Mouse (Mus musculus) R1 (cell line): ENCODE measurements around the gene Prkg1.
"Not testable (repeated sequence)": the region's sequence is repeated elsewhere in the genome, so short reads cannot be mapped to it uniquely, and the experiment has no call there.

Experiments used
- DNase-seq: peaks from one replicate; pipeline ENCODE4 v3.0.0-alpha.2; 2018; ENCODE audit warnings: low read depth, low spot score

Prkg1 gene

DNA sequence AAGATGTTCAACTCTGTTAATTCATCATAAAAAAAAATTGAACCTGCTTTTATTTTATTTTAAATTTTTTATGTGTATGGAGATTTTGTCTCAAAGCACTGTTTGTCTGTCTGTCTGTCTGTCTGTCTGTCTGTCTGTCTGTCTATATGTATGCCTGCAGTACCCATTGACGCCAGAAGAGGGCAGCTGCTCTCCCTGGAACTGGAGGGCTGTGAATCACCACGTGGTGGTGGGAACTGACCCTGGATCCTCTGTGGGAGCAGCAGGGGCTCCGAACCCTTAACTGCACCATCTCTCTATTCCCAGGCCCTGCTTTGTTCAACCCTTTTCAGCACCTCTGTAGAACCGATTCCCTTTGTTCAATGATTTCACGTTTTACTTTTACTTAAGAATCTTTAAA lies 338.7 kb downstream of the Prkg1 start:
- peak; percentile 68 for DNase-seq

DNA sequence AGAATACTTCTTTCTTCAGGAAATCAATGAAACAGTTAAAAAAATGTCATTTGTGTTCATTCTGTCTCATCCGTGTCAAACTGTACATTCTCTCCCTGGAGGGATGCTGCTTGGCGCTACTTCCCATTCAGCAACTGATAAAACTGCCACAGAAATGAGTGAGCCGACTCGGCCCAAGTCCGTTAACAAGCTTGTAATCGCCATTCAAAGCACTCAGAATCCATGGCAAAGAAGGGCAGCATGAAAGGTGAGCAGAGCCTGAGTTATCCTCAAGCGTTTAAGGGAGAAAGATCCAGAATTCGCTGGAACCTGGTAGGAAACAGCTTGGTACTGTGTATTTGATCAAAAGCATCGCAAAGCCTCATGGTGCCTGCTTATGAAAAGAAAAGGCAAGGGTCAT lies 339.6 kb downstream of the Prkg1 start:
- DNase-seq, result no peak

DNA sequence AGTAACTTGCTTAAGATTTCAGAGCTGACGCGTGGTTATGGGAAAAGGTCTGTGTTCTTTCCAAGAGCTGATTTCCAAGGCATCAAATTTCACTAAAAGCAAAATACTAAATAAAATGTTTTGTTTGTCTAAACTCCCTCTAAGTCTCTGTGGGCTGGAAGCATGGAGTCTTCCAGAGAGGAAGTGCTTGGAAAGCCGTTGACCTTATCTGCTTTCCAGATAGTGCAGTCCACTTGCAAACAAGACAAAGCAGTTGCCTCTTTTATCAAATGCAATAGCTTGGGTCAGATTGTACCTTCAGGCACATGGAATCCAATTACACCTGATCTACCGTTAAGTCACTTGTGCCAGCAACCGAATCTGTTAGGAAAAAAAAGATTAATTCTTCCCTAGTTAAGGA lies 340.5 kb downstream of the Prkg1 start:
- DNase-seq, result no peak

DNA sequence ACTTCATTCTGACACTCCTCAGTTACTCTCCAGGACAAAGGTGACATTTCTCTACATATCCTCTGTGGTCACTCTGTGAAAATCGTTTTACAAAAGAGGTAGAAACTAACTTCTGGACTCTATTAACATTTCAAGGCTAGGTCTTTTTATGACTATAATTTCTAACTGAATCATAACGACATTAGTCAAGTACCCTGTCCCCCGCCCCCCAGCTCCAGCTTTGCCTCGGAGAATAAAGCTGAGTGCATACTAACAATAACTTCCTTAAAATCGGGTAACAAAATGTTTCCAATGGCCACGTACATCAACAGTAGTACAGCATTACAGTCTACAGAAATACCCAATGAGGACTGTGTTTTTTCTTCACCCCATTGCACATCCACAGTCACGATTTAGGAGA lies 351.3 kb downstream of the Prkg1 start:
- DNase-seq, result no peak

DNA sequence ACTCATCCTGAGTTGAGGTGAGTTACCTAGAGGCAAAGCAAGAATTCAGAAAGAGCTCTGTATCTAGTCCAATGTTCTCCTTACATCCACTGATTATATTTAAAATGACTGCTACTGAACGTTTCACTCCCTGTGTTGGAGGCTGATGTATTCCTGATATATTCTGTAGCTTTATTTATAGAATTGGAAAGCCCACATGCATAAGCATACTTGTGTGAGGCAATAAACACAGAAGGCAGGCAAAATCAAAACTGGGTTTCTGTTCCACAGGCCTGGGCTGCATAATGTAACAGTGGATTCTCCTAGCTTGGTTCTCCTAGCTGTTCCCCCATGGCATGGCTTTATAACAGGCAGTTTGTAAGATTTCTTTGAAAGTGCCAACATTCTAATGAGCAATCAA lies 368.7 kb downstream of the Prkg1 start:
- no peak for DNase-seq

DNA sequence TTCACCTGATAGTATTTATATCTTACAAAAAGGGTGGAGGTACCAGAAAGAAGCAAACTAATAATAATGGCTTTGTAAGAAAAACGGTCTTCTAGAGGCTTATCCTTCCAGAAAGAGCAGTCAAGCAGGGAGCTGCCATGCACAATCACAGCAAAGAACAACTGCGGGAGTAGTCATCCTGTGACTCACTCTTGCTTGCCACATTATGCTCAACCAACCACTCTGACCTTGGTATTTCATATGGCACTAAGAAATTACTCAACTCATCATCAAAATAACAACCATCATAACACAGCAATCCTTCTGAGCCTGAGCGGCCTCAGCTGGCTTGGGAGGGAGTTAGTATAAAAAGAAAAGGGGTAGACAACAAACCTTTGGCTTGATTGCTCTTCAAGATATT lies 379.5 kb downstream of the Prkg1 start:
- no peak for DNase-seq

DNA sequence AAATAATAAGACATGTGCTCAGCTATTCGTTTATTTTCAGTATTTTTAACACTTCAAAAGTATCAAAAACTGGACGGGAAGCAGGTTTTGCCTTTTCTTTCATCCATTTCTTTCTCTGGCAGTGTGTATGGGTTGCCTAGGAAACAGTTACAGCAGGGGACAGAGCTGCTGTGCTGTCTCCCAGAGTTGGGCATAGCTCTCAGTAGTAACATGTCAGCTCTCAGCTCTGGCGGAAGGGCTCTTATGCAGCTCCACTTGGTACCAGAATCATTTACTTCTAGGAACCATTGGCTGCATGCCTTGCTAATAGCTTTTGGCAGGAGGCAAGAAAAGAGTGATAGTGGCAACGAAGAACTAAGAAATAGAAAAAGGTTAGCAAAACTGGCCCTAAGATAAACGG lies 381.0 kb downstream of the Prkg1 start:
- DNase-seq, result no peak

DNA sequence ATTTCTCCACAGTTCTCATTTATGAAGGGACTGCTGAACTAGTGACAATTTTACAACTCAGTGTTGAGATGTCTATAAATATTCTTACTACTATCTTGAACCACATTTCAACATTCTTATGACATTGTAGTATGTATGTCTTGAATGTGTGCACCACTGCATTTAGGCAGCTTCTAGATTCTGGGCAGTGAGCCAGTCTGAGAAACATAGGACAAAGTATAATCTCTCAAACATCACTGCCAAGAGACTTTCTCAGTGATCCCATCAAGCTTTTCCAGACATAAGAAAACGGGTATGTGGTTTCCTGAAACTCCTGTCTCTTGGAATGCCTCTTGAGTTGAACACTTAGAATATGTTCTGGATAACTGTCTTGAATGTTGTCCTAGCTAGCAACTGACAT lies 394.7 kb downstream of the Prkg1 start:
- DNase-seq, result no peak

DNA sequence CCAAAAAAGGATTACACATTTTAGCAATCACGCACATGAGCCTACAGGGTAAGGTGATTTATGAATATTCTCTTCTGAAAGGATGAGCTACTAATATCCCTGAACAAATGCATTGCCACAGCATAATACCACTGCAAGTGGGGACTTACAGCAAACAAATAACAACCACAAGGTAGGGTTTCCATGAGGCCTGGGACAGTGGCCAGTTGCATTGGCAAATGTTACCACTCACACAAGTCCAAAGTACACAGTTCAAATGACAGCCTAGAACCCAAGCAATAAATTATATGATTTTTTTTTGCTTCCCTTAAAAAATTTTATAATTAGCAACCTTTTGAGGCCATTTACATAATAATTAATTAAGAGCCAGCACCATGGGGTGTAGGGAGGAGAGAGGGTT lies 395.7 kb downstream of the Prkg1 start:
- no peak for DNase-seq

DNA sequence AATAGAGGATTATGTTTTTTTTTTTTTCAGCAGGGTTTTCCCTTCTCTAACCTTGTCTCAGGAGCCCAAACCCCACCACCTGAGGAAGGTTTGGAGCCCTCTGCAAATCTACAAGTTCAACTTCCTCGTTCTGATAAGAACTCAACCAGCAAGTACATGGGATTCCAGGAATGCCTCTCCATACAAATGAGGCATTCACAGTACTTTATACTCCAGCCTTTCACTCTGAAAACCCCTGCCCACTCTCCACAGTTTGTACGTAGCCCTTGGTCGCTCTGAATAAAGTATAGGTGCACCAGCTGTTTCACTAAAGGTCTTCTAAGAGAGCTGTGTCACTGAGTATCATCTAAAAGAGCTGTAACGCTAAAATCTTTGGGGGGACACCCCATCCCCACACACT lies 402.8 kb downstream of the Prkg1 start:
- DNase-seq, result no peak

DNA sequence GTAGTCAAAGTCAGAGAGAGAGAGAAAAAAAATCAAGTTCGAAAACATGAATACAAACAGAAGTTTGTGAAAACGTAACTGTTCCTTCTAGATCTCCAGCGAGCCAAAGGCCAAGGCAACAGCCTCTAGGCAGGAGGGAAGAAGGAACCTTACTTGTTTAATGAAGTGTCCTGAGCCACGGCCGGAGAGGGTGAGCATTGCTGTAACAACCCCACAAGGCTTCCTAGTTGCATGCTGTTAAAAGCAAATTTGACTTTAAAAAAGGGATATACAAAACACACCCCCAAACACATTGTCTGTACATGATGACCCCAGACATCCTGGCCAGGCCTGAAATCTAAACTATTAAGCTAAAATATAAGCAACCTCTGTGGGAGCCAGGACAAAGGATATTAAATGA lies 403.3 kb downstream of the Prkg1 start:
- no peak for DNase-seq

DNA sequence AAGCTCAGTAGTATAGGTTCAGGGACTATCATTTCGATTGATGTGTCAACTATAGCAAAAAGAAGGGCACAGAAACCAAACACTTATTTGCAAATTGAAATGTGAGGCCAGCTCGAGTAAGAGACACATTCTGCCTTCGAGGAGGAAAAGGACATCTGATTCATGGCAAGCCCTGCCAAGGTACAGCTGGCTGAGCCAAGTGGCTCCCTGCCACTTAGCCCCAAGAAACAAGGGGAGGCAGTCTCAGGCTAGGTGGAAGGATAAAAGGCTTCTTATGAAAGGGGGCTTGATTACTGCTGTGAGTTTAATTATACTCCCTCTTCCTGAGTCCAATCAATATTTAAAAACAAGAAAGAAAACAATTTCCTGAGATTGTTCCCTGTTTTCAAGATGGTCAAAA lies 403.7 kb downstream of the Prkg1 start:
- no peak for DNase-seq

DNA sequence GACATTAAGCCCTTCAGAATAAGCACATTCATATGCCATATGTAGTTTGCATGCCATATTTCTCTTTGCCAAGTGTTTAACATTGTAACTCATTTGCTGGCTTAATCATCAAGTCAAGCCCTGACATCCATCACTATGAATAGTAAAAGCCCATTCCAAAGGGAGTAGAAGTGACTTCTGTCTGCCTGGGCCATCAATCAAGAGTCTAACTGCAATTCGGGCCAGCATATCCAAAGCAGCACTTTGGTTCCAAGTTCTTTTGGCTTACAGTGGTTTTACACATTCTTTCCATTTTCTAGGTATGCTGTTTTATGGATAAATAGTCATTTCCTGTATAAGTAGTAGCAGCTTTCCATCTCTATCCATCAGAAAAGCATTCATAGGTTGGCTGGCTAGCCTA lies 409.9 kb downstream of the Prkg1 start:
- no peak for DNase-seq

DNA sequence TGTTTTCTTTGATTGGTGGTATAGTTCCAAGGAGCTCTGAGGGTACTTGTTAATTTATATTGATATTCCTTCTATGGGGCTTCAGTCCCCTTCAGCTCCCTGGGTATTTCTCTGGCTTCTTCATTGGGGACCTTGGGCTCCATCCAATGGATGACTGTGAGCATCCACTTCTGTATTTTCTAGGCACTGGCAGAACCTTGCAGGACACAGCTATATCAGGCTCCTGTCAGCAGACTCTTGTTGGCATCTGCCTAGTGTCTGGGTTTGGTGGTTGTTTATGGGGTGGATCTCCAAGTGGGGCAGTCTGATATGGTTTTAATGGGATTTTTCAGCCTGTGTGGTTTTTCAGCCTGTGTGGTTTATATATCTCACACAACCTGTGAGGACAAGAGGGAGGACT lies 412.0 kb downstream of the Prkg1 start:
- DNase-seq, result not testable (repeated sequence)

DNA sequence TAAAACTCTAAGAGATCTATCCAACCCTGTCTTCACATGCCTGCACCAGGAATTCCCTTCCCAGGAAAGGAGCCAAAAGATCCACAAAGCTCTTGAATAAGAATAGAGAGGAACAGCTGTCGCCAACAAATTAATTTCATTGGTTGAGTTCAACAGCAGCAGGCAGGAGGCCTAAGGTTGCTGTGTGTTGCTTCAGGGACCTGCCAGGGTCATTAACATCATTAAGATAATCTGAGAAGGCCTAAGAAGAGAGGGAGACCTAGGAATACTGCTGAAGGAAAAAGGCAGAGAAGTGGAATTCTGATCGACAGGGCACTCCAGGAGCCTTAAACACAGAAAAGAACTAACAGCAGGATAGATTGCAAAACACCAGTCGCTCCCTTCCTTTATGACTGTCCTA lies 413.0 kb downstream of the Prkg1 start:
- peak; percentile 58 for DNase-seq

DNA sequence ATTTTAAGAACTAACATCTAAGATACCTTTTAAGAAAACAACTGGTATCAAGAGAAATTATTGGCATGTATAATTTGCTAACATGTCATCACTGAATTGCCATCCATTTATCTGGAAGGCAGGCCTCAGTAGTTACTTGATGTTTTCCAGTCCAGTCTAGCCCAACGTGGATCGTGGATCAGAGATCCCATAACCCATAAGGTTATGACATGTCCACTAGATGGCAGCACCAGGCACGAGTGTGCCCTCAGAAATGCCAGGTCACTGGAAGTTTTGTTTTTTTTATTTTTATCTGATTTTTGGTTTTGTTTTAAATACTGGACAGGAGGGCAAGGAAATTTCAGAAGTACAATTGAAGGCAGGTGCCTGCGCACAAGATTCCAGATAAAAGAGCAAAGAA lies 422.7 kb downstream of the Prkg1 start:
- peak; percentile 51 for DNase-seq

DNA sequence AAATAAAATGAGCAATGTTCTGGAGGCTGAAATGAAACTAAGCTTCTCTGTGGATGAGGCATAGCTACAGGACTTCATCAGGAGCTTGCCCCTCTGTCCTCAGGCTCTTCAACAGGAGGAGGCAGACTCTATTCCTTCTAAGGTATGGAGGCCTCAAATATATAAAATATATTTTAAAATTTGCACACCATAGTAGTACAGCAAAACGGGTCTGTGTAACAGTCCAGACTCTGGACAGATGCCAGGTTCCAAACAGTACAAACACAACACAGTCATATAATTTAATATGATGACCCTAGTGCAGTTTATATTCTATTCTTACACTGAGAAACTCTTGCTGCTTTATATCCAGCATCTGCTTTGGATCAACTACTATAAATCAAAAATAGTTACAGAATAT lies 423.9 kb downstream of the Prkg1 start:
- DNase-seq, result no peak

DNA sequence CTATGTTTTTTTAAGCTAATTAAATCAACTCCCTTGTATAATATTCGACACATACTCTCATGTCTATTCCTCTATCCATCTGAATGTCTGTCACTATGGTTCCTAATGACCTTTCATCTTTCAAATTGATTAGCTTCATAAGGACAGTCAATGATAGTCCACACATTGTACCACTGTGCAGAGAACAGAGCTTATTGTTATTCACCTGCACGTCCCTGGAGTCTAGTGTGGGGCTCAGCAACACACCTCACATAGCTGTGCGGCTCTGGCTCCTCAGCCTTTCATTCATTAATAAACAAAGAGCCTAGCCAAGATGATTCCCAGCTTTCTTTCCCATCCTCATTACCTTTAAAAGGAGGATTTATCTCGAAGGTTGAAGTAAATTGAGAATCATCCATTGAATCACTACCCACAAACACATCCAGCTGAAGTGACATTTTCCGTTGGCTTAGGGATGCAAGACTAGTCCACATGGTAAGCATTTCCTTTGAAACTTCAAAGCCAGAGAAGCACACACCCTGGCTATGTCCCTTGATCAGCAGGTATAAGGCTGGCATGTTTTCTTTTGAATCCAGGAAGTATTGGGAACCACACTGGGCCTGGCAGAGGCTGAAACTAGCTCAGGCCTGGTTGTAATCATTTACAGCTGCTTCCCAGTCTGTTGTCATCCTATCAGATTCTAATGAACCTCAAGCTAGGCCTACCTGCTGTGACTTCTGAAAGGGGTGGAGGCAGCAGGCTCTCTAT lies 426.3 kb downstream of the Prkg1 start:
- no peak for DNase-seq

DNA sequence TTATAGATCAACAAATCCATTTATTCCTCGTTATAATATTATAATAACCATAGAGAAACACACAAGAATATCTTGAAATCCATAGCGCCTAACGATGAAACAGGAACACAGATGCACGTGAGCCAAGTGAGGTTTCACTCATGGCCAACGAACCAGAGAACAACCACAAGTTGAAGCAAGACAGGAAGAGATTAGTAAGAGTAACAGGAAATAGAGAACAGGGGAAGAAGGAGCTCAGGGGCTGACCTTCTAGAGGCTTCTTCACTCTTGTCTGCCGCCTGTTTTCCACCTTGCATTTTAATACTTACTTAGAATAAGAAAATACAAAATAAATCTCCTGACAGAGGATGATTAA lies 427.0 kb downstream of the Prkg1 start:
- DNase-seq, result no peak

DNA sequence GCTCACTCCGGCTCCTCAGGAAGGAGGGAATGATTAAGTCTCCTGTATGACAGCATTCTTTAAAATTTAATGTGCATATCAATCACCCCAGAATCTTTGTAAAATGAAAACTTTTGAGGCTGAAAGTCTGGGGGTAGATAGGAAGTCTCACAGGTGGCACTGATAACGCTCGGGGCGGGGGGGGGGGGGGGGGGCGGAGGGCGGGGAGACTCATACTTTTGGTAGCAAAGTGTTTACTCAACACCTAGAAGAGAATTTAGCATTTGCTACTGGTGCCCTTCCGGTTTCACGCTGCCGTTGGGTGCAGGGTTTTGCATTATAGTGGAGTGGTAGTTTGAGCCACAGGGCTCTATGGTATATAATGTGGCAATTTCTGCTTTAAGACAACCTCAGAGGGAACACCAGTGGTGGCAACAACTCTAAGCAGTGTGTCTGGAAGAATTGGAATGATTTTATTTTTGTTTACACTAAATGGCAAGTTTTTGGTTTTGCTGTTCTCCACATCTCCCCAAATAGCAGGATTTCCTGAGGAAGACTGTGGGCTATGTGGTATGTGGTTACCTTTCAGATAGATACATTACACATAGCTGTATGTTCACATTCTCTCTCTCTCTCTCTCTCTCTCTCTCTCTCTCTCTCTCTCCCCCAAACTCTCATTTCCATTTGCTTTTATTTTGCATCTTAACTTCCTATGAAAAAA lies 427.5 kb downstream of the Prkg1 start:
- DNase-seq, result no peak

DNA sequence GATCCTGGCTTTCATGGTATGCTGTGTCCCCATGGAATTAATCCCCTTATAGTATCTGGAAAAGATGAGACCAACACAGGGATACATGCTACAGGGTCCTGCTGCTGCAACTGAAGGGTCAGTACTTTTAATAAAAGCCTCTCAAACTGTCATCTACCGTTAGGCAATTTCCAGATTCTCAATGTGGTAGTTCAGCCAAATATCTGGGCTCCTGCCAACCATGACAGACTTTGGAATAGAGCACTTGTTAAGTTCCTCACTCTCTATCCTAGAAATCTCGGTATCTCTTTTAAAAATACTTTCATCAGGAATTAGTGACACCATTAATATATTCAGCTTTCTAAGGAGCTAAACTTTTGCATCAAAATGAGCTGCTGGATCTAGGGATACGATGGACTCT lies 428.5 kb downstream of the Prkg1 start:
- no peak for DNase-seq

DNA sequence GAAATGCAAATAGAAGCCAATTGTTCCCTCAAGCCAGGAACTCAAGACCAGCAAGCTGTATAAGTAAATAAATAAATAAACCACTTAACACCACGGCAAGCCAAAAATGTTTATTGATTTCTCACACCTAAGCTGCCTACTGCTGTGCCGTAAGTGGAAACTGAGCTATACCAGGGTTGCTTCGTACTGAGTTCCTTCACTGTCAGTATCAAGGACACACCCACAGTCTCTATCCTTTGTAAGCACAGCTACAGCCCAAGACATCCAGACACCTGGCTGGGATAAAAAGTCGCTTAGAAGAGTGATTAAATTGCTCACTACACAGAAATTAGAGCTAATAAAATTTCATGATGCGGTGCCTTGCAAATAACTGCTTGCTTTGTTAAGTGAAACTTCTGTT lies 434.9 kb downstream of the Prkg1 start:
- no peak for DNase-seq

DNA sequence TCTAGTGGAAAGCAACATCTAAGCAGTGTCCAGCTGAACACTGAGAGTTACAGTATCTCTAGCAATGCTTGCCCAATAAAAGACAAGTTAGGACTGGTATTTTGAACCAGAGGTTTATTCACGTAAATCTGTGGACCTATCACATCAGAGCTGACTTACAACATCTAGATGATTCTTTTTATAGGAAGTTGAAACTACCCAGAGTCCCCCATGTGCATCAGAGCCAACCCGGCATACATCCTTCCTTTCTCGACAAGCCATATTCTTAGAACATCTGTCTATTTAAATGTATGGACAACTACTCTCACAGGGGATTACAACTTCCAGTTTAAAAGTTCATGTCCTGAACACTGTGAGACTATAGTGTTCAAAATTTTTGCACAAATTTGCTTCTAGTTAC lies 460.1 kb downstream of the Prkg1 start:
- DNase-seq, result no peak

DNA sequence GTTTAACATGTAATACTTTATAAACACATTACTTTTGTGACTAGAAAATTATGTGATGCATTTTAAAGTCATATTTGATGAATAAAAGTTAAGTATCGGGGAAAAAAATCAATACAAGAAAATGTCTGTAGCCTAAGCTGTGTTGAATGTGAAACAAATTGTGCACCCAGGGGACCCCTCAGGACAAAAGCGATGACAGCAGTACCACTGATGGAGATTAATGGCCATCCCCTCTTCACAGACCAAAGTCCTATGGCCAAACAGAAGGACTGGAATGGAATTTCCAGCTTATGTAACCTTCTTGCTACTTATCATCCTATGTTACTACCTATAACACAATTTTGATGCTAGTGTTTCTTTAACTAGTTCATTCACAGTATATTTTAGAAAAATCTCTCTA lies 473.6 kb downstream of the Prkg1 start:
- DNase-seq, result no peak
